Mouse (Mus musculus) stomach, postnatal 0 days (tissue): Measurements from ENCODE around the gene Tmem121. TPM values are rescaled to one million over a fixed set of nuclear protein-coding genes. Genes with fewer than 3 reads are reported as not detected.

Source experiments
- ATAC-seq: fragments of 200-750 bp; cut with Nextera tagmentation; 2 replicates; pipeline ENCODE4 v1.8.0; 2017; ENCODE audit not compliant: low FRiP score, low TSS enrichment
- DNase-seq: peaks from one replicate; pipeline ENCODE4 v3.0.0-alpha.2; 2016; ENCODE audit warnings: low spot score
- H3K27ac ChIP-seq: fragments of 300-500 bp; sonication (generic); replicated peaks from 2 replicates; pipeline ENCODE4 v1.5.1; 2014; ENCODE audit warnings: mild to moderate bottlenecking, control low read depth
- H3K27me3 ChIP-seq: fragments of 300-500 bp; sonication (generic); 2 replicates; pipeline ENCODE4 v1.6.1; 2014; ENCODE audit warnings: low read length; ENCODE audit not compliant: control insufficient read depth, insufficient read depth
- H3K36me3 ChIP-seq: fragments of 300-500 bp; sonication (generic); 2 replicates; pipeline ENCODE4 v1.6.1; 2014; ENCODE audit warnings: low read length, mixed read lengths; ENCODE audit not compliant: control insufficient read depth, insufficient read depth
- H3K4me1 ChIP-seq: fragments of 300-500 bp; sonication (generic); replicated peaks from 2 replicates; pipeline ENCODE4 v1.6.1; 2014; ENCODE audit warnings: antibody characterized with exemption; ENCODE audit not compliant: control insufficient read depth, insufficient read depth
- H3K4me2 ChIP-seq: fragments of 300-500 bp; sonication (generic); replicated peaks from 2 replicates; pipeline ENCODE4 v1.6.1; 2014; ENCODE audit warnings: low read depth, mild to moderate bottlenecking, control low read depth, moderate library complexity
- H3K4me3 ChIP-seq: fragments of 300-500 bp; sonication (generic); 2 replicates; pipeline ENCODE4 v1.5.1; 2014; ENCODE audit warnings: low read depth, low read length, control low read depth
- H3K9ac ChIP-seq: fragments of 300-500 bp; sonication (generic); 2 replicates; pipeline ENCODE4 v1.6.1; 2014; ENCODE audit warnings: mild to moderate bottlenecking, low read length, control low read depth, mixed read lengths
- H3K9me3 ChIP-seq: fragments of 300-500 bp; sonication (generic); 2 replicates; pipeline ENCODE4 v1.6.1; 2016; ENCODE audit warnings: low read length; ENCODE audit not compliant: control insufficient read depth
- CTCF ChIP-seq: IDR thresholded peaks from 2 replicates; pipeline ENCODE4 v1.5.1; 2016; ENCODE audit warnings: antibody characterized with exemption, low read depth, mild to moderate bottlenecking, moderate library complexity
- EP300 ChIP-seq: optimal IDR thresholded peaks from 2 replicates; pipeline ENCODE3; 2016; ENCODE audit warnings: antibody characterized with exemption
- WGBS: fragments of 180-500 bp; shearing (Covaris S2); extraction: QIAGEN DNeasy Blood & Tissue Kit; methylation state at CpG from one replicate; pipeline ENCODE4 v1.1.7; 2014; 5-methylcytosine and 5-hydroxymethylcytosine counted together
- polyA plus RNA-seq: library from polyadenylated mRNA; unstranded; fragments of >200 nt; fragmentation: Nextera tagmentation; extraction: Ambion mirVana; gene quantifications from 2 replicates; pipeline ENCODE4 v1.2.1, GENCODE M21; 2015

The Tmem121 gene
- polyA plus RNA-seq, 1 experiment from 2014 or later: 4.6 TPM

- Histone ChIP-seq H3K27me3 (no peaks in the 10 kb centered on the region), H3K27ac (0 out of 2 replicates have a peak overlapping the region, but pooled peaks have one; percentile 36), H3K36me3 (no peaks in the 10 kb centered on the region), H3K4me3 (peak overlapping the region; percentile 51), H3K4me2 (peak overlapping the region; percentile 90), H3K9ac (peak overlapping the region; percentile 49), H3K9me3 (no peaks in the 10 kb centered on the region), H3K4me1 (peaks cover 7% of the 10 kb centered on the region; the same call in 1 of the 2 replicates)
- DNase-seq (no peak), ATAC-seq (peak; percentile 22)
- TF ChIP-seq EP300 (no peak), CTCF (no peak)
- 0% methylated on average over 23 of the region's 23 CpGs for WGBS
These were observed 29.2 kb upstream of the Tmem121 start for GRCm38 (mm10) chr12:113156540-113156929.

- H3K4me1 ChIP-seq: peaks cover 4% of the 10 kb centered on the region; the same call in 1 of the 2 replicates
- 31% methylated on average over 8 of the region's 8 CpGs for WGBS
- ATAC-seq: no peak
- no peak for TF ChIP-seq CTCF
- TF ChIP-seq EP300: no peak
- no peak overlapping the region for H3K9ac ChIP-seq
- H3K27me3 ChIP-seq: no peaks in the 10 kb centered on the region
- H3K4me3 ChIP-seq: peak overlapping the region; percentile 51
- H3K9me3 ChIP-seq: no peaks in the 10 kb centered on the region
- peak overlapping the region; percentile 90 for H3K4me2 ChIP-seq
- no peak for DNase-seq
- no peak overlapping the region for H3K27ac ChIP-seq
- no peaks in the 10 kb centered on the region for H3K36me3 ChIP-seq
These were observed 28.7 kb upstream of the Tmem121 start for GRCm38 (mm10) chr12:113157002-113157401.

- H3K27ac ChIP-seq: no peak overlapping the region
- H3K9me3 ChIP-seq: no peaks in the 10 kb centered on the region
- no peaks in the 10 kb centered on the region for H3K27me3 ChIP-seq
- TF ChIP-seq CTCF (no peak), EP300 (no peak)
- H3K36me3 ChIP-seq: no peaks in the 10 kb centered on the region
- H3K4me2 ChIP-seq: no peak overlapping the region
- no peak overlapping the region for H3K9ac ChIP-seq
- WGBS: 84% methylated on average over 8 of the region's 8 CpGs
- DNase-seq: no peak
- H3K4me3 ChIP-seq: no peak overlapping the region
- 0 out of 2 replicates have a peak, but pooled peaks cover 4% of the 10 kb centered on the region for H3K4me1 ChIP-seq
- no peak for ATAC-seq
These were observed 28.2 kb upstream of the Tmem121 start for GRCm38 (mm10) chr12:113157521-113157920.

- TF ChIP-seq EP300 (no peak), CTCF (no peak)
- Histone ChIP-seq H3K27me3 (no peaks in the 10 kb centered on the region), H3K4me1 (0 out of 2 replicates have a peak, but pooled peaks cover 4% of the 10 kb centered on the region), H3K4me3 (no peak overlapping the region), H3K36me3 (no peaks in the 10 kb centered on the region), H3K9me3 (no peaks in the 10 kb centered on the region), H3K4me2 (no peak overlapping the region), H3K9ac (no peak overlapping the region), H3K27ac (no peak overlapping the region)
- 91% methylated on average over 8 of the region's 8 CpGs for WGBS
- no peak for DNase-seq
- no peak for ATAC-seq
These were observed 27.8 kb upstream of the Tmem121 start for GRCm38 (mm10) chr12:113157971-113158370.

GRCm38 (mm10) chr12:113163561-113164006 is 22.1 kb upstream of the Tmem121 start:
- Histone ChIP-seq H3K4me1 (no peaks in the 10 kb centered on the region), H3K9ac (no peak overlapping the region), H3K36me3 (no peaks in the 10 kb centered on the region), H3K4me2 (no peak overlapping the region), H3K4me3 (no peak overlapping the region), H3K9me3 (no peaks in the 10 kb centered on the region), H3K27ac (no peak overlapping the region), H3K27me3 (no peaks in the 10 kb centered on the region)
- ATAC-seq (no peak), DNase-seq (no peak)
- 90% methylated on average over 11 of the region's 11 CpGs for WGBS
- TF ChIP-seq EP300 (no peak), CTCF (no peak)

- 81% methylated on average over 9 of the region's 9 CpGs for WGBS
- Histone ChIP-seq H3K9me3 (no peaks in the 10 kb centered on the region), H3K4me1 (no peaks in the 10 kb centered on the region), H3K27ac (no peak overlapping the region), H3K9ac (no peak overlapping the region), H3K36me3 (no peaks in the 10 kb centered on the region), H3K27me3 (no peaks in the 10 kb centered on the region), H3K4me3 (no peak overlapping the region), H3K4me2 (no peak overlapping the region)
- DNase-seq: no peak
- TF ChIP-seq EP300 (no peak), CTCF (no peak)
- ATAC-seq: no peak
These were observed 17.6 kb upstream of the Tmem121 start for GRCm38 (mm10) chr12:113168031-113168536.
